Mouse (Mus musculus): ENCODE measurements around the gene Eno2. TPM values are rescaled to one million over a fixed set of nuclear protein-coding genes. Genes with fewer than 3 reads are reported as not detected.

The Eno2 gene
- total RNA-seq, 1 experiment from 2014 or later: not detected

GRCm38 (mm10) chr6:124723541-124723940, 45.9 kb downstream of the Eno2 start:
- peak; percentile 79 for ATAC-seq (replicated peaks; ENCODE audit: insufficient number of reproducible peaks, low FRiP score, low TSS enrichment, poor library complexity, severe bottlenecking)

DNA sequence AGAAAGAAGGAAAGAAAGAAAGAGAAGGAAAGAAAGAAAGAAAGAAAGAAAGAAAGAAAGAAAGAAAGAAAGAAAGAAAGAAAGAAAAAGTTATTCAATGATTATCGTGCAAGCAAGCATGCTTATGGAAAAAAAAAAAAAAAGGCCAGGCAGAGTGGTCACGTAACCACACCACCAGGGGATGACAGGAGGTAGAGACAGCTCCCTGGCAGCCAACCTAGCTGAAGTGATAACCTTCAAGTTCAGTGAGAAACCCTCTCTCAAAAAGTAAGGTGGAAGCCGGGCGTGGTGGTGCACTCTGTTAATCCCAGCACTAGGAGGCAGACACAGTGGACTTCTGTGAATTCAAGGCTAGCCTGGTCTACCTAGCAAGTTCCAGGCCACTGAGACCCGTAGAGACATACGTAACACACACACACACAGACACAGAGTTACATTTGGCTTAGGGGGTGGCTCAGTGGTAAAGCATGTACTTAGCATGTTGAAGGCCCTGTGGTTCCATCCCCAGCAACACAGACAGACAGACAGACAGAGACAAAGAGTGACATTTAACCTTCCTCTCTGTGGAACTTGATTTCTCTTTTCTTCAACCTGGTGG, 46.5 kb downstream of the Eno2 start:
- 0 out of 2 replicates have a peak, but pooled peaks have one; percentile 20 for ATAC-seq (replicated peaks; ENCODE audit: insufficient number of reproducible peaks, low FRiP score, low TSS enrichment, poor library complexity, severe bottlenecking)

DNA sequence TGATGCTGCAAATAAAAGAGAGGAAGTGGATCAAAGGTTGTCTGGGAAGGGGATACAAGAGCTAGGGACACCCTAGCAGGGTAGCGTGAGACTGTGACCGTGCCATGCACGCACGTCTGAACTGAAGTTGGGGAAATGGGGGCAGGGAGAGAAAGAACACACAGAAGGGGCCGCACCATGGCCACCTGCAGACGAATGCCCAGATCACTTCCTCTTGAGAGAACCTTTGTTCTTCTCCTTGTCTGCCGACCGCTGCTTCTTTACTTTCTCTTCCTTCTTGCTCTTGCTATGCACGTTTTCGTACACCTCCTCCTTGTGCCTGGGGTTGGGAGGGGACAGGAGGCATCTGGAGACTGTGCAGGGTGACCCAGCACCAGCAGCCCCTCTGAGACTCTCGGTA, 48.6 kb downstream of the Eno2 start:
- ATAC-seq (replicated peaks; ENCODE audit: insufficient number of reproducible peaks, low FRiP score, low TSS enrichment, poor library complexity, severe bottlenecking): no peak

DNA sequence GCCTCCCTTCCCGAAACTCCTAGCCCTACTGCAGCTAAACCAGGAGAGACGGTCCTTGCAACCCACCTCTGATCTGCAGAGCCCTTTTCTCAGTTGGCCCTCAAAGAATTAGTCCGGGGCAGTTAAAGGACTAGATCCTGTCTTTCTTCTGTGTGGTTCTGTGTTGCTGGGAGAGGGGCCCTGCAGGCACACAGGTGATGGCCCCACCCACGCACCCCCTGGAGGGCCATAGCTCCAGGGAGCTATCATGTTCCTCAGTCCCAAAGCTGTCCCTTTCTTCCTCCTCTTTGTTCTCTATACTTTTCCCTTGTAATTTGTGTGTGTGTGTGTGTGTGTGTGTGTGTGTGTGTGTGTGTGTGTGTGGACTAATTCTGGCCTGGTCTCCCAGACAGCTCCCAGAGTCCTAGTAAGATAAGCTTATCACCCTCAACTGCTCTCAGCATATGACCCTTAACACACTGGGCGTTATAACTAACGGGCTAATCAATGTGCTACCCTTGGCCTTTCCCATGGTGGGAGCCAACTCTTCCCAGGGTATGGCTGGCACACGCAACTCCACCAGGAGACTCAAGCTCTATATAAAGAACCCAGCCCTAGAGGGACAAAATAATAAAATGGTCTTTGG, 50.0 kb downstream of the Eno2 start:
- no peak for ATAC-seq (replicated peaks; ENCODE audit: insufficient number of reproducible peaks, low FRiP score, low TSS enrichment, poor library complexity, severe bottlenecking)

GRCm38 (mm10) chr6:124718703-124719102, 50.8 kb downstream of the Eno2 start:
- no peak for ATAC-seq (replicated peaks; ENCODE audit: insufficient number of reproducible peaks, low FRiP score, low TSS enrichment, poor library complexity, severe bottlenecking)

DNA sequence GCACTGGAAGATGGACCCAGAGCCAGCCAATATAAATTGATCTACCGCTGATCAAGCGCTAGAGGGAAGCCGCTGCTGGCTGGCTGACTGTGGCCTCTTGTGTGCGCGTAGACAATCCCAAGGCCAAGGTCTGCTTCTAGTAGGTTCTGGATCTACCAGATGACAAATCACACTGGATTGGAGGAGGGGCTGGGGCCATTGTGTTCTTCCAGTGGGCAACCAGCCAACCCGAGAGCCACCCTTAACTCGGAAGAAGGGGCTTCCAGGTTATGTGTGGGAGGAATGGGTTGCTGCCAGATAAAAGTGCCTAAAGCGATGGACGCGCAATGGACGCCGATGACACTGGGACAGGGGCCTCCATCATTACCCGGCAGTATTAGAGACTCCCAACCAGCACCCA, 51.5 kb downstream of the Eno2 start:
- no peak for ATAC-seq (replicated peaks; ENCODE audit: insufficient number of reproducible peaks, low FRiP score, low TSS enrichment, poor library complexity, severe bottlenecking)

GRCm38 (mm10) chr6:124716864-124717490, 52.5 kb downstream of the Eno2 start:
- peak; percentile 62 for ATAC-seq (replicated peaks; ENCODE audit: insufficient number of reproducible peaks, low FRiP score, low TSS enrichment, poor library complexity, severe bottlenecking)

- no peak for ATAC-seq (replicated peaks; ENCODE audit: insufficient number of reproducible peaks, low FRiP score, low TSS enrichment, poor library complexity, severe bottlenecking)
Observed at GRCm38 (mm10) chr6:124712918-124713317, 56.6 kb downstream of the Eno2 start.

- ATAC-seq (replicated peaks; ENCODE audit: insufficient number of reproducible peaks, low FRiP score, low TSS enrichment, poor library complexity, severe bottlenecking): peak; percentile 91
Observed at GRCm38 (mm10) chr6:124711824-124712782, 57.4 kb downstream of the Eno2 start, which contains the start of the genes Emg1 and Phb2. Emg1 (minus strand) TSS chr6:124712178. Phb2 (plus strand) TSS chr6:124712336.

Other genes starting within 250 kb of the Eno2 start
- not detected in 3 replicates for gene C1s1, start 227.3 kb downstream of the Eno2 start, total RNA-seq (2017)
- gene C1rb, start 199.4 kb downstream of the Eno2 start, total RNA-seq (2017): not detected in 3 replicates
- gene C1s2, start 133.6 kb downstream of the Eno2 start, total RNA-seq (2017): not detected in 3 replicates
- 18.6 to 29.6 TPM (median 20.8 TPM) in 3 replicates for gene Lpcat3, start 106.6 kb downstream of the Eno2 start, total RNA-seq (2017)
- gene Emg1, start 57.5 kb downstream of the Eno2 start, total RNA-seq (2017): 82.8 to 125 TPM (median 86.6 TPM) in 3 replicates
- gene Phb2, start 57.3 kb downstream of the Eno2 start, total RNA-seq (2017): 123 to 138 TPM (median 126 TPM) in 3 replicates
- 1,360 to 1,911 TPM (median 1,427 TPM) in 3 replicates for gene Ptpn6, start 31.0 kb downstream of the Eno2 start, total RNA-seq (2017)
- gene Grcc10, start 28.3 kb downstream of the Eno2 start, total RNA-seq (2017): 150 to 174 TPM (median 165 TPM) in 3 replicates
- 0.19 to 0.43 TPM in 2 of 3 replicates, not detected in the other for gene Gm45234, start 13.7 kb downstream of the Eno2 start, total RNA-seq (2017)
- 1.5 to 6.2 TPM in 2 of 3 replicates, not detected in the other for gene Atn1, start 13.1 kb downstream of the Eno2 start, total RNA-seq (2017)
- 2.2 TPM in 1 of 3 replicates, not detected in the others for gene Lrrc23, start 10.1 kb upstream of the Eno2 start, total RNA-seq (2017)
- 8.2 to 11.2 TPM (median 10.4 TPM) in 3 replicates for gene Spsb2, start 39.0 kb upstream of the Eno2 start, total RNA-seq (2017)
- 71.9 to 103 TPM (median 88.6 TPM) in 3 replicates for gene Tpi1, start 44.6 kb upstream of the Eno2 start, total RNA-seq (2017)
- gene Usp5, start 59.8 kb upstream of the Eno2 start, total RNA-seq (2017): 34.6 to 45.5 TPM (median 35.5 TPM) in 3 replicates
- gene Cdca3, start 59.9 kb upstream of the Eno2 start, total RNA-seq (2017): 0.32 to 5.8 TPM in 2 of 3 replicates, not detected in the other
- 0.19 TPM in 1 of 3 replicates, not detected in the others for gene Gnb3, start 70.6 kb upstream of the Eno2 start, total RNA-seq (2017)
- 0.39 TPM in 1 of 3 replicates, not detected in the others for gene P3h3, start 88.1 kb upstream of the Eno2 start, total RNA-seq (2017)
- 0.38 TPM in 1 of 3 replicates, not detected in the others for gene Gpr162, start 94.3 kb upstream of the Eno2 start, total RNA-seq (2017)
- 3.1 to 5.2 TPM (median 4.0 TPM) in 3 replicates for gene Cd4, start 118.5 kb upstream of the Eno2 start, total RNA-seq (2017)
- gene Lag3, start 142.0 kb upstream of the Eno2 start, total RNA-seq (2017): 0.68 TPM in 1 of 3 replicates, not detected in the others
- gene Ptms, start 150.4 kb upstream of the Eno2 start, total RNA-seq (2017): 89.3 to 145 TPM (median 115 TPM) in 3 replicates
- gene Mlf2, start 161.7 kb upstream of the Eno2 start, total RNA-seq (2017): 46.8 to 65.2 TPM (median 56.4 TPM) in 3 replicates
- gene Cops7a, start 195.9 kb upstream of the Eno2 start, total RNA-seq (2017): 7.6 to 25.6 TPM (median 21.5 TPM) in 3 replicates
- gene Pianp, start 227.0 kb upstream of the Eno2 start, total RNA-seq (2017): not detected in 3 replicates
- 26.0 to 44.7 TPM (median 28.6 TPM) in 3 replicates for gene Zfp384, start 239.5 kb upstream of the Eno2 start, total RNA-seq (2017)